Mouse (Mus musculus): ENCODE measurements around the gene Crp. TPM values are rescaled to one million over a fixed set of nuclear protein-coding genes. Genes with fewer than 3 reads are reported as not detected.

The Crp gene
- polyA plus RNA-seq, 1 experiment from 2014 or later: 0.20 TPM

- H3K36me3 ChIP-seq: no peaks in the 10 kb centered on the region
- no peaks in the 10 kb centered on the region for H3K4me1 ChIP-seq
- WGBS: 84% methylated on average over 5 of the region's 5 CpGs
- no peaks in the 10 kb centered on the region for H3K9me3 ChIP-seq
- no peak for DNase-seq (ENCODE audit: low spot score)
- no peaks in the 10 kb centered on the region for H3K27me3 ChIP-seq (ENCODE audit: insufficient read depth, poor library complexity, severe bottlenecking)
- no peak overlapping the region for H3K27ac ChIP-seq
- no peak overlapping the region for H3K4me3 ChIP-seq
These were observed 81.3 kb downstream of the Crp start for GRCm38 (mm10) chr1:172779195-172779594.

GRCm38 (mm10) chr1:172785322-172785721, 87.5 kb downstream of the Crp start:
- Histone ChIP-seq H3K4me1 (no peaks in the 10 kb centered on the region), H3K36me3 (no peaks in the 10 kb centered on the region), H3K27me3 (ENCODE audit: insufficient read depth, poor library complexity, severe bottlenecking) (no peaks in the 10 kb centered on the region), H3K9me3 (no peaks in the 10 kb centered on the region), H3K27ac (no peak overlapping the region), H3K4me3 (no peak overlapping the region)
- no peak for DNase-seq (ENCODE audit: low spot score)
- 39% methylated on average over 2 of the region's 2 CpGs for WGBS

GRCm38 (mm10) chr1:172785886-172786285, 88.0 kb downstream of the Crp start:
- no peaks in the 10 kb centered on the region for H3K27me3 ChIP-seq (ENCODE audit: insufficient read depth, poor library complexity, severe bottlenecking)
- no peaks in the 10 kb centered on the region for H3K9me3 ChIP-seq
- no peak for DNase-seq (ENCODE audit: low spot score)
- WGBS: 9% methylated on average over 1 of the region's 1 CpGs
- no peaks in the 10 kb centered on the region for H3K4me1 ChIP-seq
- no peak overlapping the region for H3K4me3 ChIP-seq
- H3K27ac ChIP-seq: no peak overlapping the region
- no peaks in the 10 kb centered on the region for H3K36me3 ChIP-seq

GRCm38 (mm10) chr1:172828975-172829374, 131.1 kb downstream of the Crp start:
- no peak for DNase-seq (ENCODE audit: low spot score)
- WGBS: 71% methylated on average over 2 of the region's 2 CpGs
- no peak overlapping the region for H3K27ac ChIP-seq
- H3K36me3 ChIP-seq: no peaks in the 10 kb centered on the region
- no peaks in the 10 kb centered on the region for H3K9me3 ChIP-seq
- H3K27me3 ChIP-seq (ENCODE audit: insufficient read depth, poor library complexity, severe bottlenecking): no peaks in the 10 kb centered on the region
- no peak overlapping the region for H3K4me3 ChIP-seq
- H3K4me1 ChIP-seq: no peaks in the 10 kb centered on the region

- WGBS: 83% methylated on average over 2 of the region's 2 CpGs
- Histone ChIP-seq H3K9me3 (no peaks in the 10 kb centered on the region), H3K36me3 (no peaks in the 10 kb centered on the region), H3K27ac (no peak overlapping the region), H3K4me3 (no peak overlapping the region), H3K4me1 (no peaks in the 10 kb centered on the region), H3K27me3 (ENCODE audit: insufficient read depth, poor library complexity, severe bottlenecking) (no peaks in the 10 kb centered on the region)
- no peak for DNase-seq (ENCODE audit: low spot score)
These were observed 149.3 kb downstream of the Crp start for GRCm38 (mm10) chr1:172847044-172847761.

GRCm38 (mm10) chr1:172848171-172848570, 150.3 kb downstream of the Crp start:
- Histone ChIP-seq H3K36me3 (no peaks in the 10 kb centered on the region), H3K9me3 (no peaks in the 10 kb centered on the region), H3K27ac (no peak overlapping the region), H3K4me3 (no peak overlapping the region), H3K27me3 (ENCODE audit: insufficient read depth, poor library complexity, severe bottlenecking) (no peaks in the 10 kb centered on the region), H3K4me1 (no peaks in the 10 kb centered on the region)
- no peak for DNase-seq (ENCODE audit: low spot score)
- 81% methylated on average over 2 of the region's 2 CpGs for WGBS

GRCm38 (mm10) chr1:172875265-172875664, 177.4 kb downstream of the Crp start:
- H3K9me3 ChIP-seq: no peaks in the 10 kb centered on the region
- no peak overlapping the region for H3K4me3 ChIP-seq
- no peaks in the 10 kb centered on the region for H3K4me1 ChIP-seq
- no peak overlapping the region for H3K27ac ChIP-seq
- 73% methylated on average over 4 of the region's 4 CpGs for WGBS
- H3K36me3 ChIP-seq: no peaks in the 10 kb centered on the region
- H3K27me3 ChIP-seq (ENCODE audit: insufficient read depth, poor library complexity, severe bottlenecking): no peaks in the 10 kb centered on the region
- DNase-seq (ENCODE audit: low spot score): no peak

GRCm38 (mm10) chr1:172876675-172877074, 178.8 kb downstream of the Crp start:
- Histone ChIP-seq H3K36me3 (no peaks in the 10 kb centered on the region), H3K27me3 (ENCODE audit: insufficient read depth, poor library complexity, severe bottlenecking) (no peaks in the 10 kb centered on the region), H3K4me3 (no peak overlapping the region), H3K9me3 (no peaks in the 10 kb centered on the region), H3K4me1 (no peaks in the 10 kb centered on the region), H3K27ac (no peak overlapping the region)
- no peak for DNase-seq (ENCODE audit: low spot score)
- WGBS: 89% methylated on average over 1 of the region's 1 CpGs

Other genes starting within 250 kb of the Crp start
- 0.92 and 1.1 TPM in 2 replicates for gene Slamf9, start 222.7 kb upstream of the Crp start, polyA plus RNA-seq (2016; fragmentation: Nextera tagmentation; extraction: Ambion mirVana)
- gene Igsf9, start 216.3 kb upstream of the Crp start, polyA plus RNA-seq (2016; fragmentation: Nextera tagmentation; extraction: Ambion mirVana): 13.7 and 37.5 TPM in 2 replicates
- 276 and 315 TPM in 2 replicates for gene Tagln2, start 198.0 kb upstream of the Crp start, polyA plus RNA-seq (2016; fragmentation: Nextera tagmentation; extraction: Ambion mirVana)
- gene Cfap45, start 177.3 kb upstream of the Crp start, polyA plus RNA-seq (2016; fragmentation: Nextera tagmentation; extraction: Ambion mirVana): 1.7 and 2.4 TPM in 2 replicates
- 0.12 TPM in 1 of 2 replicates, not detected in the other for gene Vsig8, start 142.1 kb upstream of the Crp start, polyA plus RNA-seq (2016; fragmentation: Nextera tagmentation; extraction: Ambion mirVana)
- gene Slamf8, start 107.5 kb upstream of the Crp start, polyA plus RNA-seq (2016; fragmentation: Nextera tagmentation; extraction: Ambion mirVana): not detected in 2 replicates
- gene Fcrl6, start 95.5 kb upstream of the Crp start, polyA plus RNA-seq (2016; fragmentation: Nextera tagmentation; extraction: Ambion mirVana): not detected in 2 replicates
- 9.2 and 10.5 TPM in 2 replicates for gene Dusp23, start 65.1 kb upstream of the Crp start, polyA plus RNA-seq (2016; fragmentation: Nextera tagmentation; extraction: Ambion mirVana)
- 0.45 TPM in 1 of 2 replicates, not detected in the other for gene Apcs, start 197.0 kb downstream of the Crp start, polyA plus RNA-seq (2016; fragmentation: Nextera tagmentation; extraction: Ambion mirVana)